Mouse (Mus musculus) olfactory bulb, adult 2 months (tissue): ENCODE data around the gene Babam2.

Experiments
- CTCF ChIP-seq: fragments of 200-500 bp; IDR thresholded peaks from 2 replicates; pipeline ENCODE4 v1.5.1; 2012; ENCODE audit warnings: low read depth, mild to moderate bottlenecking, low read length, moderate library complexity; ENCODE audit not compliant: insufficient read depth
- POLR2A ChIP-seq: fragments of 200-500 bp; IDR thresholded peaks from 2 replicates; pipeline ENCODE4 v1.6.1; 2012; ENCODE audit warnings: mild to moderate bottlenecking, low read depth, low read length, moderate library complexity; ENCODE audit not compliant: insufficient read depth

DNA sequence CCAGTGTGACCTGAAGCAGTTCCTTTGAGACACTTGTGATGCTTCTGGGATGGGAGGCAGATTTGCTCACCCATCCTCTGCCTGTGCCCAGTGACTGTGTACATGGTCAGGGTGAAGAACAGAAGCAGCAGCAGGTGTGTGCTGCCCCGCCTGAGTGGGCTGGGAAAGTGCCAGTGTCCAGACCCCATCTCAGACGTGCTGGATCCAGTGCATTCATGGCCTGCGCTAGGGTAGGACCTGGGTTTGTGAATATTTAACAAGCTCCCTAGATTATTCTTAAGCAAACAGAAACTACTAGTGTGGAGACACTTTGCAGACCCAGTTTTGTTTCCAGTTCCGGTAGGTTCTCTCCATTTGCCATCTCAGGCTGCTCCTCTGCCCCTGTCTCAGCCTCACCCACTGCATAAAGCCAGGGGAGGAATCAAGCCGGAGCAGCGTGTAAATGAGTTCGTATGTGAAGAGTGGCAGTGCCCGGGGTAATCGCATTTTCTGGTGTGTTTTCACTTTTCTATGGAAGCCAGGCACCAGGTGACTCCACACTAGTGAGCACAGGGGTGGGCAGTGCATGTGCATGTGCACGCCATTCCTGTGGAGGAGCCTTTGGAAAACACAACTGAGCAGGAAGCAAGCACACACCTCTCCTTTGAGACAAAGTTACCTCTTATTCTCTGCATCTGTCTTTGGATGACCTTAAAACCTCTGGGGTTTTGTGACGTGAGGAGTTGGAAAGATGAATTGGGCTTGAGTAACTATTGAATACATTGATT is 290.2 kb downstream of the Babam2 start:
- TF ChIP-seq CTCF (no peak), POLR2A (no peak)
